Mouse (Mus musculus) cerebellum, adult 2 months (tissue): ENCODE data around the gene Eif5b. TPM values are rescaled to one million over a fixed set of nuclear protein-coding genes. Genes with fewer than 3 reads are reported as not detected.

Experiments
- DNase-seq, 2 experiments: peaks; one replicate each; pipeline ENCODE4 v3.0.0; 2021
- H3K27ac ChIP-seq: fragments of 200-500 bp; 2 replicates; pipeline ENCODE4 v1.5.1; 2012; ENCODE audit warnings: low read length, control low read depth, inconsistent platforms; ENCODE audit not compliant: insufficient read depth
- H3K27me3 ChIP-seq: fragments of 200-500 bp; 2 replicates; pipeline ENCODE4 v1.6.1; 2012; ENCODE audit warnings: inconsistent platforms, mild to moderate bottlenecking, low read length, moderate library complexity; ENCODE audit not compliant: control insufficient read depth, insufficient read depth
- H3K4me1 ChIP-seq: fragments of 200-500 bp; 2 replicates; pipeline ENCODE4 v1.6.1; 2011; ENCODE audit warnings: low read length; ENCODE audit not compliant: control insufficient read depth, insufficient read depth
- H3K4me3 ChIP-seq: fragments of 200-500 bp; replicated peaks from 2 replicates; pipeline ENCODE3; 2011; ENCODE audit warnings: mild to moderate bottlenecking, low read depth, low read length, control low read depth; ENCODE audit not compliant: insufficient read depth
- CTCF ChIP-seq: fragments of 200-500 bp; IDR thresholded peaks from 2 replicates; pipeline ENCODE4 v1.5.1; 2011; ENCODE audit warnings: low read depth, mild to moderate bottlenecking, control low read depth, low read length, moderate library complexity, borderline replicate concordance; ENCODE audit not compliant: insufficient read depth
- POLR2A ChIP-seq: fragments of 200-500 bp; IDR thresholded peaks from 2 replicates; pipeline ENCODE4 v1.6.1; 2011; ENCODE audit warnings: low read length, control low read depth, borderline replicate concordance; ENCODE audit not compliant: insufficient read depth
- WGBS: fragments of 180-500 bp; shearing (Covaris S2); methylation state at CpG from one replicate; pipeline ENCODE4 v1.1.7; 2018; 5-methylcytosine and 5-hydroxymethylcytosine counted together
- polyA plus RNA-seq: library from polyadenylated mRNA; depleted of rRNA; stranded (reverse); fragments of >200 nt; gene quantifications from 2 replicates; pipeline ENCODE4 v1.2.3, GENCODE M21; 2012; rRNA removed

The Eif5b gene
- polyA plus RNA-seq, 1 experiment = 22.5 TPM

DNA sequence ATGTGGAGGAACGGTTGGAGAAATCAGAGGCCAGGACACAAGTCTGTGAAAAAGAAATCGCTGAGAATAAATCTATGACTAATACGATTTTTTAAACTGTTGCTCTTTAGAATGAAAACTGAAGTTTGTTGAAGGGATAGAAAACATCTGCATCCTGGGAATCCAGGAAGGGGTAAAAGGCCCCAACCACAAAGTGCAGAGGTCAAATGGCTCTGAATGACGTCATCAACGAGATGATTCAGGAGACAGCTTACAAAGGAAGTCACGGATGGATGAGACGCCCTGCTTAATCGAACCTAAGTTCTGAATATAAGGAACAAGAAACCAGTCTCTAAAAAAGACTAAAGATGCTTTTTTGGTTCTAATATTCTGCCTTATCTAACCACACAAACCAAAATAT lies 83.5 kb downstream of the Eif5b start:
- no peaks in the 10 kb centered on the region for H3K27me3 ChIP-seq
- no peak overlapping the region for H3K27ac ChIP-seq
- no peak for TF ChIP-seq CTCF
- no peak for TF ChIP-seq POLR2A
- 69% methylated on average over 8 of the region's 8 CpGs for WGBS
- no peak overlapping the region for H3K4me3 ChIP-seq
- no peaks in the 10 kb centered on the region; the same call in 1 of the 2 replicates for H3K4me1 ChIP-seq
- no peak for DNase-seq

DNA sequence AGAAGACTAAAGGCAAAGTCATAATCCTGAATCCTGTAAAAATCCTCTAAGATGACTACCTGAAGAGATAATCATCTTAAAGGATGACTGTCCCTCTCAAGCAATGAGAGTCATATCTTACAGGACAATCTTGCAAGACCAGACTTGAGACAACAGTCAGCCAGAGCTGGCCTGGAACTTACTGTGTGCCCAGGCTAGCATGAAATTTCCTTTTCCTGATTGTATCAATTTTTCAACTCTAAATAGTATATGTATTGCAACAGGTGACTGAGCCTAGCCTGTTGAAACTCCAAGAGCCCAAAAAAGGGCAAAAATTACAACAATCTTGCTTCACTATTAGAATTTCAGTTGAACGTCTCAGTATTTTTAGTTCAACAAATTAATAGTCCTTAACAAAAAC lies 105.4 kb downstream of the Eif5b start:
- no peaks in the 10 kb centered on the region for H3K4me1 ChIP-seq
- H3K4me3 ChIP-seq = no peak overlapping the region
- no peak for DNase-seq
- H3K27ac ChIP-seq = no peak overlapping the region
- H3K27me3 ChIP-seq = no peaks in the 10 kb centered on the region
- TF ChIP-seq CTCF = no peak
- no peak for TF ChIP-seq POLR2A
- 90% methylated on average over 1 of the region's 1 CpGs for WGBS

DNA sequence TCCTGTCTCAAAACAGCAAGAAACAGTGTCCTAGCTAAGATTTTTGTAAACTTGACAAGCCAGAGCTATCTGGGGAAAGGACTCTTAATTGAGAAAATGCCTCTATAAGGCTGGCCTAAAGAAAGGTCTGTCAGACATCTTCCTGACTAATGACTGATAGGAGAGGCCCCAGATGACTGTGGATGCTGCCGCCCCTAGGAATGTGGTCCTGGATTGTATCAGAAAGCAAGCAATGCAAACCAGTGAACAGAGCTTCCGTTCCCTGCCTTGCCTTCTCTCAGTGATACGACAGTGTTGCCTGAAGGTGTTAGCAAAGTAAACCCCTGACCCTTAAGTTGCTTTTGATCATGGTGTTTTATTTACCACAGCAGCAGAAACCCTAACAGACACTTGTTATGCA lies 106.0 kb downstream of the Eif5b start:
- Histone ChIP-seq H3K27me3 (no peaks in the 10 kb centered on the region), H3K4me1 (no peaks in the 10 kb centered on the region), H3K27ac (no peak overlapping the region), H3K4me3 (no peak overlapping the region)
- no peak for DNase-seq
- TF ChIP-seq POLR2A = no peak
- TF ChIP-seq CTCF = no peak
- WGBS = 83% methylated on average over 3 of the region's 3 CpGs

Other genes starting within 250 kb of the Eif5b start
- gene Tsga10, start 131.6 kb upstream of the Eif5b start, polyA plus RNA-seq = 7.3 and 7.5 TPM in 2 replicates
- 5.8 and 5.9 TPM in 2 replicates for gene Lipt1, start 126.3 kb upstream of the Eif5b start, polyA plus RNA-seq
- 14.8 and 17.8 TPM in 2 replicates for gene Mitd1, start 107.6 kb upstream of the Eif5b start, polyA plus RNA-seq
- gene Mrpl30, start 107.5 kb upstream of the Eif5b start, polyA plus RNA-seq = 123 and 132 TPM in 2 replicates
- gene Lyg2, start 81.5 kb upstream of the Eif5b start, polyA plus RNA-seq = 0.05 and 0.13 TPM in 2 replicates
- gene Lyg1, start 40.3 kb upstream of the Eif5b start, polyA plus RNA-seq = not detected in 2 replicates
- 44.9 and 49.0 TPM in 2 replicates for gene Txndc9, start 117 bp upstream of the Eif5b start, polyA plus RNA-seq
- 41.6 and 45.5 TPM in 2 replicates for gene Rev1, start 131.8 kb downstream of the Eif5b start, polyA plus RNA-seq